In genomic region chr1:182914121-182914908, GRCm38 (mm10) we compare ENCODE assay signal across 24 mouse cellular contexts. TPM values are rescaled to one million over a fixed set of nuclear protein-coding genes. Genes with fewer than 3 reads are reported as not detected.
DNase-seq lines count a peak whose midpoint lies in the region; ATAC-seq and TF ChIP-seq lines count a peak whose summit lies in the region.
"Had no signal": no experiment of that assay in that cellular context is flagged by ENCODE, and none has a peak within 500 bp of the region (broad histone marks: within the 10 kb centered on the region; RNA-seq: fewer than 3 reads in every experiment).

No protein-coding gene starts in this region.

- TF ChIP-seq EP300 in liver, embryonic 14.5 days (IDR thresholded peaks at IDR 0.05; ENCODE audit: low read depth) = no peak

- peaks cover 9% of the 10 kb centered on the region for H3K4me1 ChIP-seq in kidney, embryonic 15.5 days
- H3K4me1 ChIP-seq in liver, embryonic 14.5 days (replicated peaks; ENCODE audit: control insufficient read depth in 2 of 2, insufficient read depth in 2 of 2, low read length in 1 of 2) = peaks cover 0 to 7% of the 10 kb centered on the region in 2 experiments; a peak in 2 of 4 replicates
- peaks cover 5% of the 10 kb centered on the region; the same call in 1 of the 2 replicates for H3K4me1 ChIP-seq in stomach, embryonic 16.5 days (ENCODE audit: control insufficient read depth, insufficient read depth, low read length)
- H3K4me1 ChIP-seq: megakaryocyte, embryonic 14.5 days had no signal

- no peak for TF ChIP-seq CTCF in liver, embryonic 14.5 days (IDR thresholded peaks at IDR 0.05; ENCODE audit: low read depth)

- no peak overlapping the region for H3K27ac ChIP-seq in kidney, embryonic 15.5 days
- no peak overlapping the region for H3K27ac ChIP-seq in liver, embryonic 14.5 days
- peak overlapping the region; percentile 67 for H3K27ac ChIP-seq in stomach, embryonic 16.5 days (ENCODE audit: low read length)
- H3K27ac ChIP-seq: forebrain, embryonic 15.5 days; hindbrain, embryonic 13.5 days had no signal

- no peaks in the 10 kb centered on the region for H3K36me3 ChIP-seq in kidney, embryonic 15.5 days
- H3K36me3 ChIP-seq in liver, embryonic 14.5 days (replicated peaks; ENCODE audit: control insufficient read depth, insufficient read depth, low read depth) = no peaks in the 10 kb centered on the region
- no peaks in the 10 kb centered on the region for H3K36me3 ChIP-seq in stomach, embryonic 16.5 days (ENCODE audit: control insufficient read depth, insufficient read depth, low read length)
- H3K36me3 ChIP-seq: forebrain, embryonic 15.5 days; hindbrain, embryonic 13.5 days had no signal

- ATAC-seq in kidney, embryonic 15.5 days (replicated peaks; ENCODE audit: low FRiP score) = 0 out of 2 replicates have a peak, but pooled peaks have one; percentile 54
- ATAC-seq in granulocyte monocyte progenitor cell, adult 5-6 weeks (replicated peaks; ENCODE audit: poor library complexity, severe bottlenecking) = peak; percentile 26
- peak; percentile 55 for ATAC-seq in liver, embryonic 14.5 days (ENCODE audit: insufficient read depth)
- ATAC-seq in stomach, embryonic 16.5 days (ENCODE audit: insufficient read depth, low FRiP score) = peak; percentile 85; the same call in 1 of the 2 replicates
- ATAC-seq: forebrain, embryonic 15.5 days had no signal

- no peak overlapping the region for H3K4me3 ChIP-seq in kidney, embryonic 15.5 days (replicated peaks)
- H3K4me3 ChIP-seq in liver, embryonic 14.5 days (ENCODE audit: insufficient read depth in 1 of 2, low read depth in 2 of 2, low read length in 2 of 2) = no peak overlapping the region
- no peak overlapping the region for H3K4me3 ChIP-seq in stomach, embryonic 16.5 days (replicated peaks; ENCODE audit: low read length)
- H3K4me3 ChIP-seq: forebrain, embryonic 15.5 days; hindbrain, embryonic 13.5 days; megakaryocyte, embryonic 14.5 days; myocyte had no signal

- no peaks in the 10 kb centered on the region for H3K27me3 ChIP-seq in kidney, embryonic 15.5 days
- H3K27me3 ChIP-seq in liver, embryonic 14.5 days (ENCODE audit: control insufficient read depth, insufficient read depth, low read length) = no peaks in the 10 kb centered on the region
- no peaks in the 10 kb centered on the region for H3K27me3 ChIP-seq in stomach, embryonic 16.5 days (ENCODE audit: control insufficient read depth, insufficient read depth, low read length)
- H3K27me3 ChIP-seq: CH12.LX; forebrain, embryonic 15.5 days; hindbrain, embryonic 13.5 days had no signal

- peaks cover 5% of the 10 kb centered on the region; the same call in 1 of the 2 replicates for H3K9me3 ChIP-seq in kidney, embryonic 15.5 days (replicated peaks)
- H3K9me3 ChIP-seq in liver, embryonic 14.5 days (ENCODE audit: control insufficient read depth, low read length) = no peaks in the 10 kb centered on the region
- H3K9me3 ChIP-seq in stomach, embryonic 16.5 days (replicated peaks; ENCODE audit: control insufficient read depth, low read length) = 0 out of 2 replicates have a peak, but pooled peaks cover 3% of the 10 kb centered on the region
- H3K9me3 ChIP-seq: hindbrain, embryonic 13.5 days; megakaryocyte, embryonic 14.5 days had no signal

- WGBS in kidney, embryonic 15.5 days = 66% methylated on average over 4 of the region's 4 CpGs
- 47% methylated on average over 4 of the region's 4 CpGs for WGBS in liver, embryonic 14.5 days (ENCODE audit: insufficient replicate concordance)
- WGBS in stomach, embryonic 16.5 days = 62% methylated on average over 4 of the region's 4 CpGs

- no peak overlapping the region for H3K4me2 ChIP-seq in kidney, embryonic 15.5 days
- H3K4me2 ChIP-seq in liver, embryonic 14.5 days (ENCODE audit: low read depth) = no peak overlapping the region
- H3K4me2 ChIP-seq in stomach, embryonic 16.5 days (ENCODE audit: low read depth, low read length) = no peak overlapping the region
- H3K4me2 ChIP-seq: forebrain, embryonic 15.5 days; heart, embryonic 11.5 days; hindbrain, embryonic 13.5 days had no signal

- no peak for DNase-seq in kidney, postnatal 4 days
- DNase-seq in liver, embryonic 14.5 days (ENCODE audit: low read depth in 3 of 3, low spot score in 3 of 3) = peak in 2 of 3 experiments; percentile 22 to 33
- DNase-seq in urinary bladder, adult 18-20 months (ENCODE audit: low spot score in 2 of 2) = no peak
- no peak for DNase-seq in ovary, adult 18-20 months (ENCODE audit: low spot score)
- DNase-seq: adrenal gland, postnatal 36 days; cerebellum, adult 11-12 months; cerebellum, postnatal 25 days; embryo, embryonic 11 days; gastrocnemius, postnatal 14 days; heart, postnatal 10 days; kidney, adult 18-20 months; lung, postnatal 14 days; midbrain, embryonic 14.5 days; thymus, postnatal 14 days had no signal

- no peak overlapping the region for H3K9ac ChIP-seq in kidney, embryonic 15.5 days
- H3K9ac ChIP-seq in liver, embryonic 14.5 days (replicated peaks) = no peak overlapping the region
- H3K9ac ChIP-seq in stomach, embryonic 16.5 days (ENCODE audit: low read length) = no peak overlapping the region
- H3K9ac ChIP-seq: forebrain, embryonic 15.5 days; hindbrain, embryonic 13.5 days had no signal

RNA-seq across cellular contexts. Expression of gene Tlr5, which starts 40.3 kb away (rescaled TPM):
- polyA plus RNA-seq in kidney, embryonic 15.5 days (2015; fragmentation: Nextera tagmentation; extraction: Ambion mirVana) = 1.2 and 1.3 TPM in 2 replicates
- total RNA-seq in granulocyte monocyte progenitor cell, adult 5-6 weeks (2014; fragmentation: Nextera tagmentation) = 1.1 and 1.5 TPM in 2 replicates
- 0.60 and 0.82 TPM in 2 replicates for total RNA-seq in granulocyte monocyte progenitor cell, adult 5-6 weeks (2017)
- polyA plus RNA-seq in liver, embryonic 14.5 days (2012; rRNA removed) = 0.94 and 0.98 TPM in 2 replicates
- 0.90 and 1.1 TPM in 2 replicates for polyA plus RNA-seq in liver, embryonic 14.5 days (2014; fragmentation: Nextera tagmentation; extraction: Ambion mirVana)
- 2.5 and 4.0 TPM in 2 replicates for polyA plus RNA-seq in stomach, embryonic 16.5 days (2015; fragmentation: Nextera tagmentation; extraction: Ambion mirVana)
- total RNA-seq: CH12.LX, MEL had no signal
- polyA plus RNA-seq: myocyte had no signal

Comparison
In these comparisons a context has a peak if more than half of its experiments do, and no peak if none do; other contexts are left out.
1. ATAC-seq: peak in every context shown above with its lines; median percentile 85 in stomach, embryonic 16.5 days; 55 in liver, embryonic 14.5 days; 54 in kidney, embryonic 15.5 days; 26 in granulocyte monocyte progenitor cell, adult 5-6 weeks.
2. DNase-seq: peak in liver, embryonic 14.5 days (2 of 3); none in kidney, postnatal 4 days (0 of 2), urinary bladder, adult 18-20 months (0 of 2) and ovary, adult 18-20 months (single experiment).